13 mouse cellular contexts compared by ENCODE assay signal in the genomic region with DNA sequence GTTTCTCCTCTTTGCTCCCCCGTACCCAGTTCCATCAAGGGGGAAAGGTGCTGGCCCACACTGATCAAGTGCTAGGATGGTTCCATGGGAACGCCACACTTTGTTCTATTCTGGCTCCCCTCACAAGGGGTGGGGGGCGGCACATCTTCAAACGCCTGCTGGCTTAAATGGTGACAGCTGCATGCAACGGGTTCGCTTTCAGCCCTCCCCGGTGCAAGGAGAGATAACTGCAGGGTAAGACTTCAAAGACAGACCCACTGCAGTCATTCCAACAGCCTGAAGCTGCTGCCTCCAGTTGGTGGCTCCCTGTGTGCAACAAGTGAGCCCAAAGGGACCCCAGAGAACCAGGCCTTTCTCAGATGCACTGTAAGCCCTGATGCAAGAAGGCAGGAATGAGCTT.
A peak's percentile ranks its signal among the peaks of the same experiment; 100 is the strongest.
DNase-seq lines count a peak whose midpoint lies in the region; ATAC-seq lines count a peak whose summit lies in the region.
"Had no signal": no experiment of that assay in that cellular context is flagged by ENCODE, and none has a peak within 500 bp of the region (broad histone marks: within the 10 kb centered on the region; RNA-seq: fewer than 3 reads in every experiment).

No protein-coding gene starts in this region.

- ATAC-seq in heart, embryonic 14.5 days (ENCODE audit: insufficient number of reproducible peaks, insufficient read depth, low FRiP score, low read depth), result no peak
- ATAC-seq: forebrain, embryonic 16.5 days; intestine, embryonic 16.5 days had no signal

- no peaks in the 10 kb centered on the region for H3K9me3 ChIP-seq in heart, embryonic 14.5 days (ENCODE audit: control insufficient read depth, low read length)
- H3K9me3 ChIP-seq in embryonic facial prominence, embryonic 10.5 days, result no peaks in the 10 kb centered on the region
- H3K9me3 ChIP-seq: liver, embryonic 13.5 days had no signal

- H3K9ac ChIP-seq in heart, embryonic 14.5 days (ENCODE audit: low read length), result no peak overlapping the region
- H3K9ac ChIP-seq: liver, embryonic 13.5 days had no signal

- no peak for DNase-seq in heart, adult 18-20 months
- DNase-seq in CD4-positive helper T cell, adult 2 months (ENCODE audit: low read depth, low spot score), result peak; percentile 15
- DNase-seq in embryonic facial prominence, embryonic 10.5 days (ENCODE audit: low spot score), result peak; percentile 32
- DNase-seq in naive thymus-derived CD4-positive, alpha-beta T cell, adult 2 months (ENCODE audit: low read depth), result peak; percentile 49
- no peak for DNase-seq in testis, postnatal 10 days (ENCODE audit: low spot score)
- no peak for DNase-seq in urinary bladder, postnatal 4 days (ENCODE audit: low spot score in 2 of 2)
- DNase-seq: adrenal gland, postnatal 14 days; kidney, postnatal 25 days; layer of hippocampus, postnatal 36 days; liver, embryonic 13.5 days had no signal

- peaks cover 12 to 16% of the 10 kb centered on the region in 2 experiments for H3K4me1 ChIP-seq in heart, embryonic 14.5 days (ENCODE audit: control insufficient read depth in 2 of 2, insufficient read depth in 2 of 2, low read length in 2 of 2)
- H3K4me1 ChIP-seq in embryonic facial prominence, embryonic 10.5 days, result peaks cover 20% of the 10 kb centered on the region
- H3K4me1 ChIP-seq: liver, embryonic 13.5 days had no signal

- no peak overlapping the region for H3K4me3 ChIP-seq in heart, embryonic 14.5 days (ENCODE audit: control insufficient read depth in 1 of 2, insufficient read depth in 1 of 2, low read depth in 1 of 2, low read length in 2 of 2)
- H3K4me3 ChIP-seq in embryonic facial prominence, embryonic 10.5 days, result no peak overlapping the region
- H3K4me3 ChIP-seq: liver, embryonic 13.5 days had no signal

- 9% methylated on average over 7 of the region's 7 CpGs for WGBS in heart, embryonic 14.5 days
- WGBS in embryonic facial prominence, embryonic 10.5 days, result 34% methylated on average over 7 of the region's 7 CpGs

- no peaks in the 10 kb centered on the region for H3K27me3 ChIP-seq in heart, embryonic 14.5 days (ENCODE audit: control insufficient read depth, insufficient read depth, low read length)
- H3K27me3 ChIP-seq in embryonic facial prominence, embryonic 10.5 days (replicated peaks; ENCODE audit: low read depth, poor library complexity, severe bottlenecking), result no peaks in the 10 kb centered on the region
- H3K27me3 ChIP-seq: liver, embryonic 13.5 days had no signal

- H3K27ac ChIP-seq in heart, embryonic 14.5 days (replicated peaks in 1 of 2; ENCODE audit: control insufficient read depth in 1 of 2, insufficient read depth in 1 of 2, low read depth in 2 of 2, low read length in 2 of 2), result no peak overlapping the region
- H3K27ac ChIP-seq in embryonic facial prominence, embryonic 10.5 days (replicated peaks), result peak overlapping the region; percentile 54
- H3K27ac ChIP-seq: liver, embryonic 13.5 days had no signal

- H3K4me2 ChIP-seq in heart, embryonic 14.5 days (ENCODE audit: low read length), result peak overlapping the region; percentile 14; the same call in 1 of the 2 replicates
- H3K4me2 ChIP-seq: liver, embryonic 13.5 days had no signal

- no peaks in the 10 kb centered on the region for H3K36me3 ChIP-seq in heart, embryonic 14.5 days (ENCODE audit: control insufficient read depth, insufficient read depth, low read length)
- no peaks in the 10 kb centered on the region for H3K36me3 ChIP-seq in embryonic facial prominence, embryonic 10.5 days (replicated peaks)
- H3K36me3 ChIP-seq: liver, embryonic 13.5 days had no signal

Comparison
In these comparisons a context has a peak if more than half of its experiments do, and no peak if none do; other contexts are left out.
1. DNase-seq: peak in CD4-positive helper T cell, adult 2 months (single experiment), embryonic facial prominence, embryonic 10.5 days (single experiment) and naive thymus-derived CD4-positive, alpha-beta T cell, adult 2 months (single experiment); none in heart, adult 18-20 months (0 of 2), testis, postnatal 10 days (single experiment) and urinary bladder, postnatal 4 days (0 of 2).